Mouse (Mus musculus) heart, embryonic 11.5 days (tissue): ENCODE results near the gene S100pbp. TPM values are rescaled to one million over a fixed set of nuclear protein-coding genes. Genes with fewer than 3 reads are reported as not detected.

Source experiments
- ATAC-seq: fragments of 200-750 bp; cut with Nextera tagmentation; replicated peaks from 2 replicates; pipeline ENCODE4 v1.8.0; 2017; ENCODE audit warnings: moderate library complexity; ENCODE audit not compliant: insufficient number of reproducible peaks, low FRiP score, low TSS enrichment
- H3K27ac ChIP-seq: fragments of 300-500 bp; sonication (generic); 2 replicates; pipeline ENCODE4 v1.5.1; 2014; ENCODE audit warnings: mild to moderate bottlenecking, low read depth, low read length
- H3K27me3 ChIP-seq: fragments of 300-500 bp; sonication (generic); 2 replicates; pipeline ENCODE4 v1.6.1; 2014; ENCODE audit warnings: mild to moderate bottlenecking, low read length, mixed read lengths; ENCODE audit not compliant: control insufficient read depth, insufficient read depth
- H3K36me3 ChIP-seq: fragments of 300-500 bp; sonication (generic); 2 replicates; pipeline ENCODE4 v1.6.1; 2014; ENCODE audit warnings: mild to moderate bottlenecking, low read length, moderate library complexity, mixed read lengths; ENCODE audit not compliant: control insufficient read depth, insufficient read depth
- H3K4me1 ChIP-seq: fragments of 300-500 bp; sonication (generic); 2 replicates; pipeline ENCODE4 v1.6.1; 2014; ENCODE audit warnings: low read length; ENCODE audit not compliant: control insufficient read depth, insufficient read depth
- H3K4me2 ChIP-seq: fragments of 300-500 bp; sonication (generic); 2 replicates; pipeline ENCODE4 v1.6.1; 2014; ENCODE audit warnings: mild to moderate bottlenecking, moderate library complexity
- H3K4me3 ChIP-seq: fragments of 300-500 bp; sonication (generic); 2 replicates; pipeline ENCODE4 v1.5.1; 2014; ENCODE audit warnings: low read depth, low read length
- H3K9ac ChIP-seq: fragments of 300-500 bp; sonication (generic); 2 replicates; pipeline ENCODE4 v1.6.1; 2014; ENCODE audit warnings: mild to moderate bottlenecking, low read depth, low read length, moderate library complexity
- H3K9me3 ChIP-seq: fragments of 300-500 bp; sonication (generic); replicated peaks from 2 replicates; pipeline ENCODE4 v1.6.1; 2016; ENCODE audit warnings: low read length; ENCODE audit not compliant: control insufficient read depth
- WGBS: fragments of 180-500 bp; shearing (Covaris S2); extraction: QIAGEN DNeasy Blood & Tissue Kit; methylation state at CpG from one replicate; pipeline ENCODE4 v1.1.7; 2014; ENCODE audit not compliant: insufficient replicate concordance; 5-methylcytosine and 5-hydroxymethylcytosine counted together
- polyA plus RNA-seq: library from polyadenylated mRNA; unstranded; fragments of >200 nt; fragmentation: Nextera tagmentation; extraction: Ambion mirVana; gene quantifications from 2 replicates; pipeline ENCODE4 v1.2.1, GENCODE M21; 2014

The S100pbp gene
- 18.6 and 18.7 TPM in 2 replicates for polyA plus RNA-seq

- Histone ChIP-seq H3K4me1 (peaks cover 19% of the 10 kb centered on the region), H3K27ac (peak within 1 kb of the TSS; percentile 95), H3K4me3 (peak within 1 kb of the TSS; percentile 92), H3K9ac (peak within 1 kb of the TSS; percentile 88), H3K27me3 (no peaks in the 10 kb centered on the region), H3K36me3 (no peaks in the 10 kb centered on the region), H3K4me2 (peak within 1 kb of the TSS; percentile 77), H3K9me3 (no peaks in the 10 kb centered on the region)
- ATAC-seq, result peak; percentile 88
- WGBS, result under 1% methylated on average over 58 of the region's 58 CpGs
These were observed at the start of gene S100pbp, which contains the start of gene Yars for GRCm38 (mm10) chr4:129189542-129190519. S100pbp (minus strand) TSS chr4:129189727. Yars (plus strand) TSS chr4:129189760.

GRCm38 (mm10) chr4:129239075-129239474 is 49.5 kb upstream of the S100pbp start:
- Histone ChIP-seq H3K27ac (no peak overlapping the region), H3K4me3 (peak overlapping the region; percentile 70), H3K36me3 (no peaks in the 10 kb centered on the region), H3K4me1 (peaks cover 20% of the 10 kb centered on the region), H3K9ac (peak overlapping the region; percentile 67), H3K4me2 (peak overlapping the region; percentile 98), H3K27me3 (peaks cover 75% of the 10 kb centered on the region), H3K9me3 (no peaks in the 10 kb centered on the region)
- WGBS, result 0% methylated on average over 19 of the region's 29 CpGs
- peak; percentile 82 for ATAC-seq

GRCm38 (mm10) chr4:129238579-129239016 is 49.1 kb upstream of the S100pbp start:
- Histone ChIP-seq H3K9me3 (no peaks in the 10 kb centered on the region), H3K9ac (peak overlapping the region; percentile 67), H3K4me1 (peaks cover 20% of the 10 kb centered on the region), H3K4me2 (peak overlapping the region; percentile 98), H3K4me3 (peak overlapping the region; percentile 70), H3K36me3 (no peaks in the 10 kb centered on the region), H3K27ac (no peak overlapping the region), H3K27me3 (peaks cover 72% of the 10 kb centered on the region)
- 1% methylated on average over 23 of the region's 23 CpGs for WGBS
- no peak; the same call in 1 of the 2 replicates for ATAC-seq

- no peaks in the 10 kb centered on the region for H3K9me3 ChIP-seq
- H3K9ac ChIP-seq, result peak overlapping the region; percentile 16; the same call in 1 of the 2 replicates
- H3K4me1 ChIP-seq, result peaks cover 20% of the 10 kb centered on the region
- H3K36me3 ChIP-seq, result no peaks in the 10 kb centered on the region
- H3K4me2 ChIP-seq, result peak overlapping the region; percentile 98
- peaks cover 76% of the 10 kb centered on the region for H3K27me3 ChIP-seq
- 7% methylated on average over 21 of the region's 21 CpGs for WGBS
- H3K27ac ChIP-seq, result no peak overlapping the region
- peak overlapping the region; percentile 70 for H3K4me3 ChIP-seq
- no peak for ATAC-seq
These were observed 48.4 kb upstream of the S100pbp start for GRCm38 (mm10) chr4:129237843-129238441.

GRCm38 (mm10) chr4:129236236-129236813 is 46.8 kb upstream of the S100pbp start:
- Histone ChIP-seq H3K9me3 (no peaks in the 10 kb centered on the region), H3K36me3 (no peaks in the 10 kb centered on the region), H3K27me3 (peaks cover 79% of the 10 kb centered on the region), H3K4me2 (no peak overlapping the region), H3K9ac (no peak overlapping the region), H3K4me1 (peaks cover 20% of the 10 kb centered on the region), H3K27ac (no peak overlapping the region), H3K4me3 (no peak overlapping the region)
- ATAC-seq, result no peak
- 81% methylated on average over 8 of the region's 8 CpGs for WGBS

GRCm38 (mm10) chr4:129235147-129235546 is 45.6 kb upstream of the S100pbp start:
- no peaks in the 10 kb centered on the region for H3K36me3 ChIP-seq
- no peak for ATAC-seq
- H3K27me3 ChIP-seq, result peaks cover 83% of the 10 kb centered on the region
- no peak overlapping the region for H3K9ac ChIP-seq
- 30% methylated on average over 3 of the region's 3 CpGs for WGBS
- no peak overlapping the region for H3K27ac ChIP-seq
- H3K9me3 ChIP-seq, result no peaks in the 10 kb centered on the region
- H3K4me1 ChIP-seq, result peaks cover 20% of the 10 kb centered on the region
- H3K4me2 ChIP-seq, result no peak overlapping the region
- no peak overlapping the region for H3K4me3 ChIP-seq

- H3K4me1 ChIP-seq, result peaks cover 20% of the 10 kb centered on the region
- peaks cover 83% of the 10 kb centered on the region for H3K27me3 ChIP-seq
- H3K4me3 ChIP-seq, result no peak overlapping the region
- no peak overlapping the region for H3K9ac ChIP-seq
- H3K27ac ChIP-seq, result no peak overlapping the region
- no peaks in the 10 kb centered on the region for H3K36me3 ChIP-seq
- 12% methylated on average over 7 of the region's 7 CpGs for WGBS
- H3K4me2 ChIP-seq, result no peak overlapping the region
- H3K9me3 ChIP-seq, result no peaks in the 10 kb centered on the region
- ATAC-seq, result no peak
These were observed 45.0 kb upstream of the S100pbp start for GRCm38 (mm10) chr4:129234488-129234887.

- no peak overlapping the region for H3K4me2 ChIP-seq
- H3K9ac ChIP-seq, result no peak overlapping the region
- no peaks in the 10 kb centered on the region for H3K36me3 ChIP-seq
- H3K9me3 ChIP-seq, result no peaks in the 10 kb centered on the region
- no peak overlapping the region for H3K27ac ChIP-seq
- peaks cover 81% of the 10 kb centered on the region for H3K27me3 ChIP-seq
- 76% methylated on average over 9 of the region's 9 CpGs for WGBS
- no peak for ATAC-seq
- peaks cover 17% of the 10 kb centered on the region for H3K4me1 ChIP-seq
- H3K4me3 ChIP-seq, result no peak overlapping the region
These were observed 43.2 kb upstream of the S100pbp start for GRCm38 (mm10) chr4:129232561-129233360.
